Mouse (Mus musculus) hindbrain, embryonic 11.5 days (tissue): ENCODE measurements around the gene Slfn14. TPM values are rescaled to one million over a fixed set of nuclear protein-coding genes. Genes with fewer than 3 reads are reported as not detected.
"Not testable (repeated sequence)": the region's sequence is repeated elsewhere in the genome, so short reads cannot be mapped to it uniquely, and the experiment has no call there.

Experiments
- ATAC-seq: fragments of 200-750 bp; cut with Nextera tagmentation; 2 replicates; pipeline ENCODE4 v1.8.0; 2017; ENCODE audit warnings: mild to moderate bottlenecking, moderate TSS enrichment, moderate library complexity; ENCODE audit not compliant: low FRiP score
- DNase-seq: peaks from one replicate; pipeline ENCODE4 v3.0.0-alpha.2; 2015; ENCODE audit warnings: low spot score
- H3K27ac ChIP-seq: fragments of 300-500 bp; sonication (generic); 2 replicates; pipeline ENCODE4 v1.5.1; 2014; ENCODE audit warnings: mild to moderate bottlenecking, low read depth, low read length
- H3K27me3 ChIP-seq: fragments of 300-500 bp; sonication (generic); 2 replicates; pipeline ENCODE4 v1.6.1; 2014; ENCODE audit warnings: mild to moderate bottlenecking, low read length, moderate library complexity, mixed read lengths; ENCODE audit not compliant: control insufficient read depth, insufficient read depth
- H3K36me3 ChIP-seq: fragments of 300-500 bp; sonication (generic); 2 replicates; pipeline ENCODE4 v1.6.1; 2014; ENCODE audit warnings: mild to moderate bottlenecking, low read length, moderate library complexity, mixed read lengths; ENCODE audit not compliant: control insufficient read depth, insufficient read depth
- H3K4me1 ChIP-seq: fragments of 300-500 bp; sonication (generic); replicated peaks from 2 replicates; pipeline ENCODE4 v1.6.1; 2014; ENCODE audit warnings: low read length, mixed read lengths; ENCODE audit not compliant: control insufficient read depth, insufficient read depth
- H3K4me2 ChIP-seq: fragments of 300-500 bp; sonication (generic); replicated peaks from 2 replicates; pipeline ENCODE4 v1.6.1; 2014; ENCODE audit warnings: mild to moderate bottlenecking, low read depth, low read length
- H3K4me3 ChIP-seq: fragments of 300-500 bp; sonication (generic); 2 replicates; pipeline ENCODE4 v1.5.1; 2014; ENCODE audit warnings: low read depth, low read length
- H3K9ac ChIP-seq: fragments of 300-500 bp; sonication (generic); 2 replicates; pipeline ENCODE4 v1.6.1; 2014; ENCODE audit warnings: low read depth, low read length
- H3K9me3 ChIP-seq: fragments of 300-500 bp; sonication (generic); 2 replicates; pipeline ENCODE4 v1.6.1; 2016; ENCODE audit warnings: low read length; ENCODE audit not compliant: control insufficient read depth
- WGBS: fragments of 180-500 bp; shearing (Covaris S2); extraction: QIAGEN DNeasy Blood & Tissue Kit; methylation state at CpG from one replicate; pipeline ENCODE4 v1.1.7; 2014; 5-methylcytosine and 5-hydroxymethylcytosine counted together
- polyA plus RNA-seq: library from polyadenylated mRNA; unstranded; fragments of >200 nt; fragmentation: Nextera tagmentation; extraction: Ambion mirVana; gene quantifications from 2 replicates; pipeline ENCODE4 v1.2.1, GENCODE M21; 2014

Slfn14 gene
- polyA plus RNA-seq, result 0.70 and 0.86 TPM in 2 replicates

DNA sequence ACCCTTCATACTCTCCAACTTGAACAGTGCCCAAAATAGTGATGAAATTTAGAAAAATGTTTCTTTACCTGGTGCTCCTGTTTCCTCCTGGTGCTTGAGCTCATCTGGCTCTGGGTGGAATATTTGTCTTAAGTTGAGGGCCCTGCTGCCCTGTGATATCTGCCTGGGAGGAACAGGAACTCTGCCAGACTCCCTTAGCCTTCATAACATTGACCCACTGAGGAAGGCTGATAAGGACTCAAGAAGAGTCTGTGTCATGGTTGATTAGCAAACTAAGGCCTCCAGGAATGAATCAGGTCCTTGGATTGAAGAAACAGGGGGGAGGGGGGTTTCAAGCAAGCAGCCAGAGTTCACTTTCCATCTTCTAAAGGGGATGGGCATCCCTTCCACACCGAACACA lies at the start of gene Slfn14:
Slfn14 (minus strand) TSS at position 161 of the 400 bp plus-strand sequence.
- no peak within 1 kb of the TSS for H3K27ac ChIP-seq
- 76% methylated on average over 1 of the region's 1 CpGs for WGBS
- DNase-seq, result no peak

DNA sequence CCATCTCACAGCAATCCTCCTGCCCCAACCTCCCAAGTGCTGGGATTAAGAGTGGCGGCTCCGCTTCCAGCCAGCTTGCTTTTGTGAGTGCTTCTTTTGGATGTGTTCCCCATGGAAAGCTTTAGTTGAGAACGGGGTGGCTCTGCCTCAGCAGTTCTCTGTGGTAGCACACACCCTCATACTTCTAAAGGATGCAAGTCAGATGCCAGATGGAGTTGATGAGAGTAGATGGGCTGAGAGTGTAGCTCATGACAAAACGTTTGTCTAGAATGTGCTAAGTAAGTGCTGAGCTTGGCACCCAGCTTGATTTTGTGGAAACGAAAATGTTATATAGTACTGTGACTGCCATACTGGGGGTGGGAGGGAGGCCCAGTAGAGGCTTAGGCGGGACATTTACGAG lies 49.3 kb upstream of the Slfn14 start:
- ATAC-seq (no peak), DNase-seq (no peak)
- no peak overlapping the region for H3K4me3 ChIP-seq
- no peaks in the 10 kb centered on the region for H3K9me3 ChIP-seq
- no peaks in the 10 kb centered on the region for H3K4me1 ChIP-seq
- H3K27ac ChIP-seq, result no peak overlapping the region
- no peaks in the 10 kb centered on the region; the same call in 1 of the 2 replicates for H3K36me3 ChIP-seq
- no peaks in the 10 kb centered on the region for H3K27me3 ChIP-seq
- WGBS, result 89% methylated on average over 7 of the region's 7 CpGs
- H3K9ac ChIP-seq, result no peak overlapping the region
- no peak overlapping the region for H3K4me2 ChIP-seq

More for the DNA sequence above, at the start of gene Slfn14:
- Histone ChIP-seq H3K4me2 (no peak within 1 kb of the TSS), H3K4me1 (no peaks in the 10 kb centered on the region; the same call in 1 of the 2 replicates), H3K27me3 (no peaks in the 10 kb centered on the region), H3K9ac (no peak within 1 kb of the TSS), H3K9me3 (no peaks in the 10 kb centered on the region), H3K4me3 (no peak within 1 kb of the TSS), H3K36me3 (no peaks in the 10 kb centered on the region)
- ATAC-seq, result no peak

DNA sequence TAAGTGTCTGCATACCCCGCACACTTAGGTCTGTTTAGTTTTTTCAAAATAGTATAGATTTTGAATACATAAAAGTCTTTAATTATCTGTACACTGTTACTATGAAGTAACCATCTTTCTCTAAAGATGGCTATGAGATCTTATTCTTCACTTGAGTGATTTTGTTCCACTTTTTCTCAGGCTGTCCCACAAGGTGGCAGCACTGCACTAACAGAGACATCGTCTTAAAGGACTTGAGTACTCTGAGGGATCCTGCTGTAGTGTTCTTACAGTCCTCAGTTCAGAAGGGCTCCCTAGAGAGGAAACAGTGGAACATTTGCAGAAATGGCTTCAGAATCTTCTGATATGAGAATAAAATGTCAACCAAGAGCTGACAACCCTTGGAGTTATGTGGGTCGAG lies 40.9 kb upstream of the Slfn14 start:
- H3K27me3 ChIP-seq, result no peaks in the 10 kb centered on the region
- no peak overlapping the region for H3K4me3 ChIP-seq
- H3K36me3 ChIP-seq, result no peaks in the 10 kb centered on the region
- H3K9me3 ChIP-seq, result no peaks in the 10 kb centered on the region
- no peak for ATAC-seq
- no peaks in the 10 kb centered on the region for H3K4me1 ChIP-seq
- 65% methylated on average over 3 of the region's 3 CpGs for WGBS
- no peak overlapping the region for H3K4me2 ChIP-seq
- no peak overlapping the region for H3K9ac ChIP-seq
- DNase-seq, result peak; percentile 77
- H3K27ac ChIP-seq, result no peak overlapping the region

DNA sequence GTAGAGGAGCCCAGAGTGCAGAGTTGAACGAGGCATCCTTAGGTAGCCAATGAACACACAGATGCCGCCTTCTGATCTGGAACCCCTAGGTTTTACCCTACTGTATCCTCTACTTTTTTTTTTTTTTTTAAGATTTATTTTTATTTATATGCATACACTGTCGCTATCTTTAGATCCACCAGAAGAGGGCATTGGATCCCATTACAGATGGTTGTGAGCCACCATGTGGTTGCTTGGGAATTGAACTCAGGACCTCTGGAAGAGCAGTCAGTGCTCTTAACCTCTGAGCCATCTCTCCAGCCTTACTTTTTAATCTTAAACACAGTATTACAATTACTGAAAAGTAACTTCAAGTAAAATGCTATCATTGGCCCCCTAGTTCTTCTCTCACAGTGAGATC lies 40.2 kb upstream of the Slfn14 start:
- not testable (repeated sequence) for H3K9ac ChIP-seq, H3K27me3 ChIP-seq, H3K4me3 ChIP-seq, ATAC-seq, H3K4me1 ChIP-seq, H3K36me3 ChIP-seq, H3K27ac ChIP-seq, H3K4me2 ChIP-seq, H3K9me3 ChIP-seq, DNase-seq
- WGBS, result 92% methylated on average over 3 of the region's 3 CpGs

DNA sequence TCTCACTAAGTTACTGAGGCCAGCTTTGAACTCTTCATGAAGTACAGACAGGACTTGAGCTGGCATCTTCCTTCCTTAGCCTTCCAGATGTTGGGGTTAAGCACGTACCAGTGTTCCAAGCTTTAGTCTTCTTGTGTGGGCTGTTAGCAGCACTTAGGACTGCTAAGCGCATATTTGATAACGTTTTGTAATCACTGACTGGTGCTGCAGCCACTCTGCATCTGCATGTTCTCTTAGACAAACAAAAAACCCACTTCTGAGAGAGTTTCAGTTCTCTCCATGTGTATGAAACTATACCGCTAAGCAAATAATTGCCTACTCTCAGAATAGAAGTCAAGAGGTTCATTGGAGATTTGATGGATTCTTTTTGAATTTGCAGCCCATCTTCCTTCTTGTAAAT lies 32.5 kb upstream of the Slfn14 start:
- Histone ChIP-seq H3K9ac (no peak overlapping the region), H3K27me3 (no peaks in the 10 kb centered on the region), H3K36me3 (peaks cover 5% of the 10 kb centered on the region), H3K4me1 (no peaks in the 10 kb centered on the region), H3K27ac (no peak overlapping the region), H3K4me2 (no peak overlapping the region), H3K9me3 (no peaks in the 10 kb centered on the region), H3K4me3 (no peak overlapping the region)
- ATAC-seq, result no peak
- no peak for DNase-seq
- WGBS, result 91% methylated on average over 4 of the region's 4 CpGs

DNA sequence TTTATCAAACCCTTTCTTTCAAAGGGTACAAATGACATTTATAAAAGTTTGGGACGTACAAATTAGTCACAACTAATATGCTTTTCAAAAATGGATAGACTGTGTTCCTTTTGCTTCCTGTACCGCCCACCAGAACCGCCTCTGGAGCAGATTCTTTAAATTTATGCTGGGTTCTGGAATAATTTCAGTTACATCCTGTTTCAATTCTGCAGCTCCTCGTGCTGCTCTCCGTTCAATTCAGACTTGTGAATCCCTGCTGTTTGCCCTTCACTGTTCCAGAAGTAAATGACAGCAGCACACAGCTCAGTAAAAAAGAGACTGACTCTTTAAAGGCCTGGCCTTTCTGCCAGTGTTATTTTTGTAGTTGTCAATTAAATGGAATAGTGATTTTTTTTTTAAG lies 25.9 kb upstream of the Slfn14 start:
- no peaks in the 10 kb centered on the region for H3K4me1 ChIP-seq
- no peaks in the 10 kb centered on the region for H3K9me3 ChIP-seq
- H3K27ac ChIP-seq, result no peak overlapping the region
- WGBS, result 76% methylated on average over 5 of the region's 5 CpGs
- no peak overlapping the region for H3K9ac ChIP-seq
- no peak for ATAC-seq
- H3K27me3 ChIP-seq, result no peaks in the 10 kb centered on the region
- no peak overlapping the region for H3K4me3 ChIP-seq
- no peaks in the 10 kb centered on the region for H3K36me3 ChIP-seq
- DNase-seq, result no peak
- H3K4me2 ChIP-seq, result no peak overlapping the region

DNA sequence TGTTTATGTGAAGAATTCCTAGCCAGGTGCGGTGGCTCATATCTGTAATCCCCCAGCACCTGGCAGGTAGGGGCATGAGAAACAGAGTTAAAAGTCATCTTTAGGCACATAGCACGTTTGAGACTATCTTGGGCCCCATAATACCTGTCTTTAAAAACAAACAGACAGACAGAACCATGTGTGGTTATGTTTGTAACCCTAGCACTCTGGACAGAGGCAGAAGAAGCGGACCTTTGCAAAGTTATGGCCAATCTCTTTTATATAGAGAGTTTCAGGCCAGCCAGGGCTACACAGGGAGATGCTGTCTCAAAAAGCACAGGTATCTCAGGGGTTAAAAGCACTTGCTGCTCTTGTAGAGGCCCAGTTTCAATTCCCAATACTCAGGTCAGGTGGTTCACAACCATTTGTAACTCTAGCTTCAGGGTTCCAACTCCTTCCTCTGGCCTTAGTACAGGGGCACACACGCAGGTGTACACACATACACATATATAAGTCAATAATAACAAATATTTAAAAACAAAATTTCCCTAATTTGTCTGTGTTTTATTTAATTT lies 20.3 kb upstream of the Slfn14 start:
- no peaks in the 10 kb centered on the region for H3K9me3 ChIP-seq
- H3K36me3 ChIP-seq, result no peaks in the 10 kb centered on the region
- no peaks in the 10 kb centered on the region for H3K27me3 ChIP-seq
- H3K4me1 ChIP-seq, result no peaks in the 10 kb centered on the region; the same call in 1 of the 2 replicates
- DNase-seq, result no peak
- no peak overlapping the region for H3K9ac ChIP-seq
- no peak for ATAC-seq
- WGBS, result 87% methylated on average over 4 of the region's 4 CpGs
- H3K4me2 ChIP-seq, result no peak overlapping the region
- no peak overlapping the region for H3K4me3 ChIP-seq
- H3K27ac ChIP-seq, result no peak overlapping the region

DNA sequence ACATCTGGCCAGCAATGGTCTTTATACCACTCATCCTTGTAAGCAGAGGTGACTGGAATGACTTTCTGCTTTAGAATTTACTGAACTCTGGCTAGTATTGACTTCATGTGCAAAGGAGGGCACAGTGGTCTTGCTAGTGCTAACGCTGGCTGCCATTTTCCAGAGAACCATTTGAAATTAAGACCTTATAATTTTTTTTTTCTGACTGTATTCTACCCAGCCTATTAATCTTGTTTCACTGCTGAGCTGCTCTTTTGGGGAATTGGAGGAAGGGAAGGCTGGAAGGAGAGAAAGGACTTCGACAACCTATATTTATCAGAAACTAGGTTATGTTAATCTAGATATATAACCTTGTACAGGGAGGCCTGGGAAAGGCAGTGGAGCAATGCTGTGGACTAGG lies 18.0 kb upstream of the Slfn14 start:
- no peaks in the 10 kb centered on the region for H3K9me3 ChIP-seq
- H3K4me1 ChIP-seq, result no peaks in the 10 kb centered on the region; the same call in 1 of the 2 replicates
- no peak overlapping the region for H3K4me3 ChIP-seq
- H3K27me3 ChIP-seq, result no peaks in the 10 kb centered on the region
- no peaks in the 10 kb centered on the region for H3K36me3 ChIP-seq
- H3K27ac ChIP-seq, result no peak overlapping the region
- WGBS, result 93% methylated on average over 2 of the region's 2 CpGs
- DNase-seq (no peak), ATAC-seq (no peak)
- no peak overlapping the region for H3K4me2 ChIP-seq
- H3K9ac ChIP-seq, result no peak overlapping the region

DNA sequence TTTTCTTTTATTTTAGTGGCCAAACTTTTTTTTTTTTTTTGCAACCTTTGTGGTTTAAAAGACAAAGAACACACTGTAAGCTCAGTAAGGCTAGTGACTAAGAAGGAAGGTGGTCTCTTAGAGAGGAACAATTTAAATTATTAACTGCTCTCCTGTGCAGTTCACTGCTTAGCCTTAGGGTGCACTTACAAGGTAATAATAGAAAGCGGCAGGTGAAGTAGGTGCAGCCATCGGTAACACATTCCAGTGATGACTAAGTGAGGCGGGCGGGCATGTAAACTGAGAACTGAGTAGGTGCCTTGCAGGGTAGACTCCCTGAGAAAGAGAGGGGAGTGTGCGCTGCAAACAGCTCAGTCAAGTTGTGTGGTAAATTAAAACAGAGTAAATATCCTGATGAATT lies 17.2 kb upstream of the Slfn14 start:
- H3K27ac ChIP-seq, result no peak overlapping the region
- no peaks in the 10 kb centered on the region for H3K27me3 ChIP-seq
- WGBS, result 69% methylated on average over 5 of the region's 5 CpGs
- ATAC-seq (no peak), DNase-seq (no peak)
- no peaks in the 10 kb centered on the region for H3K36me3 ChIP-seq
- no peaks in the 10 kb centered on the region for H3K9me3 ChIP-seq
- H3K4me1 ChIP-seq, result no peaks in the 10 kb centered on the region; the same call in 1 of the 2 replicates
- peak overlapping the region; percentile 63 for H3K4me2 ChIP-seq
- peak overlapping the region; percentile 88 for H3K4me3 ChIP-seq
- peak overlapping the region; percentile 32; the same call in 1 of the 2 replicates for H3K9ac ChIP-seq
